Mouse (Mus musculus) gastrocnemius, adult 2 months (tissue): ENCODE measurements around the gene Nfib. TPM values are rescaled to one million over a fixed set of nuclear protein-coding genes. Genes with fewer than 3 reads are reported as not detected.

Source experiments
- DNase-seq: peaks from one replicate; pipeline ENCODE4 v3.0.0; 2022
- H3K27ac ChIP-seq: fragments of 200-600 bp; 2 replicates; pipeline ENCODE4 v1.8.1; 2022; ENCODE audit warnings: mild to moderate bottlenecking
- H3K4me3 ChIP-seq: fragments of 200-600 bp; 2 replicates; pipeline ENCODE4 v1.8.1; 2022; ENCODE audit warnings: mild to moderate bottlenecking, moderate library complexity
- CTCF ChIP-seq: fragments of 200-600 bp; IDR thresholded peaks from 2 replicates; pipeline ENCODE4 v1.8.1; 2022; ENCODE audit warnings: antibody characterized with exemption, mild to moderate bottlenecking, moderate library complexity
- intact Hi-C: fragments of 180-260 bp; cut with DNase I; formaldehyde crosslinking; loops from one replicate; pipeline ENCODE4 v1.15.1; 2025
- total RNA-seq, 2 experiments: library from RNA; stranded (reverse); gene quantifications; 2 replicates each; pipeline ENCODE4 v1.2.3; 2021

Nfib gene
- total RNA-seq, 2 experiments from 2014 or later: 67.9 to 93.6 TPM

GRCm38 (mm10) chr4:82344787-82345186, 360.8 kb downstream of the Nfib start:
- H3K27ac ChIP-seq: peak overlapping the region; percentile 74
- no peak for TF ChIP-seq CTCF
- intact Hi-C loops: no loop called here
- peak overlapping the region; percentile 46 for H3K4me3 ChIP-seq
- DNase-seq: peak; percentile 53

DNA sequence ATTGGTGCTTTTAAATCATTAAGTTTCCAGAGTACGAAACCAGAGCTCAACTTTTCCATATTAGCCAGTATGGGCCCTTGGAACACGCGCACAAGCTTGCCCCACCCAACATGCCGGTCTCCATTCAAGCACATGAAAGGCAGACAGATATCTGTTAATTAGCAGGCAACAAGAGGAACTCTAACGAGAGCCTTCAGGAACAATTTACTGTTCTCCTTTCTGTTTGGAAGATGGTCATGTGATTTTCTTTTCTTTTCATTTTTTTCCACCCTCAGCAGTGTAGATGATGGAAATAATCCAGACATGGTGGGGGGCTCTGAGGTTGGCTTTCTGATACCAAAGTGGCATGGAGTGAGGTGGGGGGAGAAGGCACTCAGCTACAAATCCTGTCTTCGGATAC, 361.3 kb downstream of the Nfib start:
- H3K4me3 ChIP-seq: peak overlapping the region; percentile 46
- DNase-seq: no peak
- intact Hi-C loops: no loop called here
- peak overlapping the region; percentile 74 for H3K27ac ChIP-seq
- TF ChIP-seq CTCF: no peak

GRCm38 (mm10) chr4:82338930-82339329, 366.6 kb downstream of the Nfib start:
- Histone ChIP-seq H3K4me3 (no peak overlapping the region), H3K27ac (peak overlapping the region; percentile 73)
- no peak for TF ChIP-seq CTCF
- intact Hi-C loops: loop anchor here (5.0 kb wide), 1 partner anchor 148 kb away; no protein-coding TSS in a partner anchor
- no peak for DNase-seq

DNA sequence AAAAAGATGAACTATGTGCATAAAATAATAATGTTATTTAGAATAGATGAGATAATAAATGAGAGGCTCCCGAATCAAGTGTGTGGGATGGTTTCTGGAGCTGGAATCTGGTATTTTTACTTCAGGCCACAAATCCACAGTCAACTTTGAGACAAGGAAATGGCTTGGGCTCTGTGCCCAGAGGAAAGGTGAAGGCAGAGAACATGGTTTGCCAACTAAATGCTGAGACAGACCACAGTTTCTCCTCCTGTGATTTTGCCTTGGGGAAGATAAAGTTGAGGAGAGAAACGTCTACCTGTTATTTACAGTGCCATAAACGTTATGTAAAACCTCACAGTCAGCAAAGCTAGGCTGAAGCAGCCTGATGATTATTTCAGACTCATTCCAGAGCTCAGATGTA, 367.1 kb downstream of the Nfib start:
- intact Hi-C loops: loop anchor here (5.0 kb wide), 1 partner anchor 149 kb away; no protein-coding TSS in a partner anchor
- TF ChIP-seq CTCF: no peak
- no peak for DNase-seq
- Histone ChIP-seq H3K27ac (peak overlapping the region; percentile 73), H3K4me3 (no peak overlapping the region)

DNA sequence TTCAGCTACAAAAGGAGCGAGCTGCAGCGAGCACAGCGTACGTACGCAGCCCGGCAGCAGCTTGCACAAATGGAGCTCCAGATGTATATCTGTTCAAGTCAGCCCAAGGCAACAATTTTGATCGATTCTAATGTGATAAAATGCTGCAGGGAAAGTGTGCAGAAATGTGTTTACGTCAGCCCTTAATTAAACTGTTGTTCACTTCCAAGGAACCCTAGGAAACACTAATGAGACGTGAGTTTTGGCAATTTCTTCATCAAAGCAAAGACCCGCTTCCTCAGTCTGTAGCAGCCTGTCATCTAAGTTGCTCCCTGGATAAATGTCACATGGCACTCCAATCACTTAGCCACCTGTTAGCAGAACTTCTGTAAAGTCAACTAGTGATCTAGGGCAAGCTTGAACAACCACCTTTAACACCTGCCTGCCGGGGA, 368.6 kb downstream of the Nfib start:
- Histone ChIP-seq H3K27ac (peak overlapping the region; percentile 28; the same call in 1 of the 2 replicates), H3K4me3 (no peak overlapping the region)
- intact Hi-C loops: loop anchor here (5.0 kb wide), 1 partner anchor 150 kb away; no protein-coding TSS in a partner anchor
- DNase-seq: no peak
- no peak for TF ChIP-seq CTCF

GRCm38 (mm10) chr4:82335266-82335865, 370.2 kb downstream of the Nfib start:
- DNase-seq: no peak
- intact Hi-C loops: loop anchor here (5.0 kb wide), 1 partner anchor 152 kb away; no protein-coding TSS in a partner anchor
- TF ChIP-seq CTCF: no peak
- Histone ChIP-seq H3K4me3 (no peak overlapping the region), H3K27ac (no peak overlapping the region)

- H3K27ac ChIP-seq: peak overlapping the region; percentile 12; the same call in 1 of the 2 replicates
- no peak overlapping the region; the same call in 1 of the 2 replicates for H3K4me3 ChIP-seq
- DNase-seq: no peak
- intact Hi-C loops: no loop called here
- no peak for TF ChIP-seq CTCF
Observed at GRCm38 (mm10) chr4:82333413-82333812, 372.1 kb downstream of the Nfib start.

DNA sequence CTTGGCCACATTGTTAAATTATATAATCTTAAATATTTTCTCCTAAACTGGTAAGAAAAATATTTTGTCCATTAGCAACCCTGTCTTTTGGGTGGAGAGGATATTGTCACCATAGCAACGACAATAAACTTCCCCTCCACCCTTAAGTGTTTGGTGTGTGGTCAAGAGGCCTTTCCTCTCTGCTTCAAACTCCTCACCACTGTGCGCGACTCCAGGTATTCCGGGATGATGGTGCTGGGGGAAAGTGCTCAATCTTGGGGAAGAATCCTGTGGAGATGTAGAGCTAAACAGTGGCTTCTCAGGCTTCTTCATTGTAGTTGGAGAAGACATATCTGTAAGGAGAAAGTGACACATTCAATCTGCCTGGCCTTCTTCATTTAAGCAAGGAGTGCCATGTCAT, 375.5 kb downstream of the Nfib start:
- intact Hi-C loops: no loop called here
- Histone ChIP-seq H3K4me3 (no peak overlapping the region), H3K27ac (peak overlapping the region; percentile 31; the same call in 1 of the 2 replicates)
- no peak for DNase-seq
- TF ChIP-seq CTCF: no peak

DNA sequence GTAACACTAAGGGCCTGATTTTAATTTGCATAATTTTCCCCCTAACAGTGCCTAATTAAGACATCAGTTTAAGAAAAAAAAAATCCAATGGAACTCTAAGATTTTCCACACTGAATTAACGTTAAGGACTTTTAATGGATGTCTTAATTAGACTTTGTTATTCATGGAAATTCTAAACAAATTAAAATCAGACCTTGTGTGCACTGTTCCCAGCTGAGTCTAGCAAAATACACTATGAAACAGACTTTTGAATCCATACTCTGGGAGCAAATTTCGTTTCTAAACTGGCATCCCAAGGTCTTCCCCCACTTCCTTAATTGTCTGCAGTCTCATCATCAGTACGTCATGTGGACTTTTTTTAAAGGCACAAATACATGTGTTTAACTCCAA, 379.4 kb downstream of the Nfib start:
- H3K27ac ChIP-seq: no peak overlapping the region
- intact Hi-C loops: no loop called here
- H3K4me3 ChIP-seq: no peak overlapping the region
- no peak for DNase-seq
- no peak for TF ChIP-seq CTCF

DNA sequence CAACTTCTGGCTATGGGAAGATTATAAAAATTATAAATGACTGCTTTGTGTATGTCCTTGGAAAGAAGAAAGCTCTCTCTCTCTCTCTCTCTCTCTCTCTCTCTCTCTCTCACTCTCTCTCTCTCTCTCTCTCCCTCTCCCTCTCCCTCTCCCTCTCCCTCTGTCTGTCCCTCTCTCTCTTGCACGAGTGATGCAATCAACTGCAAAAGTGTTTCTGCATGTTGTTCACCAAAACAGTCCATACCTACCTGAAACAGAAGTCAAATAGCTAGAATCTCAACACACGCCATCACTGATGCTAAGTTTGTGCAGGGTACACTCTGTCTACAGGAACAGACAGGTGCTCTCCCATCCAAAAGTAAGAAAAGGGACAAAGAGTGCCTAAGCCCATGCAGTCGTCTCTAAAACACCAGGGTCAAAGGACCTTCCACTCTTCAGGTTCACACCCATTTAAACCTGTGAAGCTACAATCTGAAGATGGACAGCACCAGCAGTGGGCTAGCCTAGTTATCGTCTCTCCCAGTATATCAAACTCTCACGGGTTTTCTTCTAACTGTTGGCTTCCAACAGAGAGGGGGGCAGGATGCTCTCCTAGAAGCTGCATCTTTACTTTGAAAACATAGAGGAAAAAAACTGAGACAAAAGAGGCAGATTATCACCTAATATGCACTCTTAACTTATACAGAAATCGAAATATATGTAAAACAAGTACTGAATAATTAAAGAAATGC, 380.0 kb downstream of the Nfib start:
- no peak for TF ChIP-seq CTCF
- Histone ChIP-seq H3K4me3 (no peak overlapping the region), H3K27ac (no peak overlapping the region)
- DNase-seq: no peak
- intact Hi-C loops: no loop called here

GRCm38 (mm10) chr4:82324977-82325376, 380.6 kb downstream of the Nfib start:
- Histone ChIP-seq H3K4me3 (no peak overlapping the region), H3K27ac (no peak overlapping the region)
- DNase-seq: no peak
- intact Hi-C loops: no loop called here
- no peak for TF ChIP-seq CTCF

DNA sequence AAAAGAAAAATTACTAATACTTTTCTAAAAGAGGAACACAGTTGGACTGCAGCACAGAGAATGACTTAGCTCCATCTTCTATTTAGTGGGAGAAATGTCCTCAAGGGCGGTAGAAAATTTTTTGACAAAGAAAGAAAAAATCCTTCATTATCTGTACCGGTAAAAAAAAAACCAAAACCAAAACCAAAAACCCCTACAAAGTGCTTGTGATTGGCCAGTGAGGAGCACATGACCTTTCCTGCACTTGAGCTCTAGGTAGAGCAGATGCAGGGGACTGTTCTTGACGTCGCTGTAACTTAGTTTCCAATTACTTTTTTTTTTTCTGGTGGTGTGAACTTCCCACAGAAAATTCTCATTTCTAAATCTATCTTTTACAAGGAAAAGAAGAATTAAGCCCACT, 384.5 kb downstream of the Nfib start:
- DNase-seq: no peak
- no peak for TF ChIP-seq CTCF
- Histone ChIP-seq H3K27ac (peak overlapping the region; percentile 12; the same call in 1 of the 2 replicates), H3K4me3 (no peak overlapping the region)
- intact Hi-C loops: no loop called here

DNA sequence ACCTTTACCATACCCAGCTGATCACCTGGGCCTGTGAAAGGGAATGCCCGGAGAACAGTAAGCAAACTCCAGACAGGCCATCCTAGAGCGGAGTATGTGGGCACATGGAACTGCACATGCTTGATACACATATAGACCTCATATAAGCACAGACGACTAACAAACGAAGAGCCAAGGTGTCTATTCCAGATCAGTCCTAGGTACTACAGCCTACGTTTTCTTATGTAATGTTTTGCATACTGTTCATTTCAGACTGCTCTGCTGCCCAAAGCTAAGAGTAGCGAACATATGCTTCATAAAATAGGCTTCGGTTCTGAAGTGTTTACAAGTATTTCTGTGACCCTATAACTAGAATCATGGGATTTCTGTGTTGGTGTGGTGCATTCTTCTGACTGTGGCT, 386.2 kb downstream of the Nfib start:
- H3K4me3 ChIP-seq: no peak overlapping the region
- DNase-seq: no peak
- intact Hi-C loops: no loop called here

More for the DNA sequence above, 386.2 kb downstream of the Nfib start:
- TF ChIP-seq CTCF: no peak
- no peak overlapping the region for H3K27ac ChIP-seq
